Mouse (Mus musculus): ENCODE data around the gene Fhl1.

Fhl1 gene

GRCm38 (mm10) chrX:56752144-56752543, 20.6 kb downstream of the Fhl1 start:
- DNase-seq (ENCODE audit: low spot score): no peak

- no peak for DNase-seq (ENCODE audit: low spot score)
Observed at GRCm38 (mm10) chrX:56753317-56754289, 22.0 kb downstream of the Fhl1 start.

GRCm38 (mm10) chrX:56755646-56756045, 24.1 kb downstream of the Fhl1 start:
- no peak for DNase-seq (ENCODE audit: low spot score)

- DNase-seq (ENCODE audit: low spot score): no peak
Observed at GRCm38 (mm10) chrX:56756352-56756751, 24.8 kb downstream of the Fhl1 start.

- DNase-seq (ENCODE audit: low spot score): no peak
Observed at GRCm38 (mm10) chrX:56760257-56760760, 28.7 kb downstream of the Fhl1 start.

- DNase-seq (ENCODE audit: low spot score): no peak
Observed at GRCm38 (mm10) chrX:56769838-56770237, 38.3 kb downstream of the Fhl1 start.

GRCm38 (mm10) chrX:56771751-56772150, 40.2 kb downstream of the Fhl1 start:
- no peak for DNase-seq (ENCODE audit: low spot score)

GRCm38 (mm10) chrX:56773329-56773728, 41.7 kb downstream of the Fhl1 start:
- no peak for DNase-seq (ENCODE audit: low spot score)

- no peak for DNase-seq (ENCODE audit: low spot score)
Observed at GRCm38 (mm10) chrX:56786281-56787061, 54.9 kb downstream of the Fhl1 start.

GRCm38 (mm10) chrX:56787486-56787885, 55.9 kb downstream of the Fhl1 start:
- DNase-seq (ENCODE audit: low spot score): no peak

GRCm38 (mm10) chrX:56790591-56790990, 59.0 kb downstream of the Fhl1 start:
- DNase-seq (ENCODE audit: low spot score): no peak

GRCm38 (mm10) chrX:56791268-56791667, 59.7 kb downstream of the Fhl1 start:
- DNase-seq (ENCODE audit: low spot score): peak; percentile 7

GRCm38 (mm10) chrX:56821765-56822603, 90.4 kb downstream of the Fhl1 start, which contains the start of gene Map7d3:
Map7d3 (minus strand) TSS chrX:56822326.
- peak; percentile 1 for DNase-seq (ENCODE audit: low spot score)

- DNase-seq (ENCODE audit: low spot score): no peak
Observed at GRCm38 (mm10) chrX:56827492-56827891, 95.9 kb downstream of the Fhl1 start.

GRCm38 (mm10) chrX:56835842-56836241, 104.3 kb downstream of the Fhl1 start:
- DNase-seq (ENCODE audit: low spot score): no peak

- no peak for DNase-seq (ENCODE audit: low spot score)
Observed at GRCm38 (mm10) chrX:56839369-56839768, 107.8 kb downstream of the Fhl1 start.

GRCm38 (mm10) chrX:56841255-56841654, 109.7 kb downstream of the Fhl1 start:
- DNase-seq (ENCODE audit: low spot score): no peak
